Mouse (Mus musculus) small intestine, adult 2 months (tissue): ENCODE results near the gene Phka1.
A peak's percentile ranks its signal among the peaks of the same experiment; 100 is the strongest.

Experiments
- CTCF ChIP-seq: fragments of 200-500 bp; IDR thresholded peaks from 2 replicates; pipeline ENCODE4 v1.5.1; 2012; ENCODE audit warnings: low read depth, mild to moderate bottlenecking, control low read depth, inconsistent platforms, low read length, moderate library complexity, mixed read lengths; ENCODE audit not compliant: insufficient replicate concordance, insufficient read length; ENCODE audit errors: extremely low read depth
- POLR2A ChIP-seq: fragments of 200-500 bp; IDR thresholded peaks from 2 replicates; pipeline ENCODE4 v1.6.1; 2012; ENCODE audit warnings: low read depth, mild to moderate bottlenecking, control low read depth, inconsistent platforms, low read length, moderate library complexity

DNA sequence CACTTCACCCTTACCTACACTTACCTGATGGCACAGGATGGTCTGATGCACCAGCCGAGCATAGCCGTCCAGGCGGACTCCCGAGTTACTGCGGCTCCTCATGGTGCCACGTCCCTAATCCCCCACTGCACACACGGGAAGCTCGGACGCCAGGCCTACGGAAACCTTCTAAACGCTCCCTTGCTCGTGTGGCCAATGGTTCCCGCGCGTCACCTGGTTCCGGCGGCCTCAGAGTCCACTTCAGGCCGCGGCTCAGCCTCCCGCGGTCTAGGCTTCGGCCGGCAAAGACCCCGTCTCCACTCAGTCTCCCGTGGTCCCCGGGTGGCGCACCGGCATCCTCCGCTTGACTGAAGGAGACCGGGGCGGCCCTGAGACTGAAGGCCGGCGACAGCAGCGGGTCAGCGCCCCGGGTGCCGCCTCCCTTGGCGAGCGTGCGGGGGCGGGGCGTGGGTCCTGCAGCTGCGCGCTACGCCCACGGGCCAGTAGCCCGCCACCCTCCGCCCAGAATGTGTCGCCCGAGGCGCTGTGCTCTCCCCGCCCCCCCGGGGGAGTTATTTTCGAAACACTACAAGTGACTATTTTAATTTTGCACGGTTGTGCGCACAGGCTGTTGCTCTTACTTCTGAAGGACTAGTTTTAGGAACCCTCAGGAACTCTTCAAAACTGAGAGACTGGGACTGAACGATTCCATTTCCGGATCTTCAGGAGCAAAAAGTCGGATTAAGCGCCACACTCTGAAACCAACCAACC lies at the start of gene Phka1:
- peak; percentile 45; the same call in 1 of the 2 replicates for TF ChIP-seq POLR2A
- no peak for TF ChIP-seq CTCF
